Mouse (Mus musculus): ENCODE results near the gene Slc7a3. TPM values are rescaled to one million over a fixed set of nuclear protein-coding genes. Genes with fewer than 3 reads are reported as not detected.
"Not testable (repeated sequence)": the region's sequence is repeated elsewhere in the genome, so short reads cannot be mapped to it uniquely, and the experiment has no call there.

Slc7a3 gene
- polyA plus RNA-seq, 2 experiments = 2.6 to 6.1 TPM

DNA sequence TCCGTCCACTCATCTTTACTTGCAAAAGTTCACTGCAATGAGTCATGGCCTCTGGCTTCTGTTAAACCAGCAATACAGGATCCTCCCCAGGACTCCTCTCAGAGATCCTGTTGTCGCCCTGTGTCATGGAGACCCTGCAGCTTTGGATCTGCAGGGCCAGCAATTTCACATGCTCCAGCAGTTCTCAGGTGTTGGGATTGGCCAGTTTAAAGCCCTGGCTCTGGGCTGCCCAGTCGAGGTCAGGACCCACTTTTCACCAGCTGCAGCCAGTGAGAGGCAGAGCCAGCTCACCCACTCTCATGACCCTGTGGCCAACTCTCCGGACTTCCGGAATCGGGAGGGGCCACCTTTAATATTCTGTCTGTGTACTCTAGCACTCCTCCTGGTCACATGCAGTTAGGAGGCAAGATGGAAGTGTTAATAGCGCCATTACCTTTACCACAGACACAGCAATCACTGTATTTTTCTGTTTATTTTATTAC lies 40.7 kb upstream of the Slc7a3 start:
- no peak overlapping the region for H3K27ac ChIP-seq (replicated peaks; ENCODE audit: low read depth, low read length)
- H3K36me3 ChIP-seq (ENCODE audit: control insufficient read depth, insufficient read depth, low read length) = no peaks in the 10 kb centered on the region
- H3K9me3 ChIP-seq (ENCODE audit: control insufficient read depth, low read length) = no peaks in the 10 kb centered on the region
- no peaks in the 10 kb centered on the region for H3K4me1 ChIP-seq (ENCODE audit: control insufficient read depth, insufficient read depth, low read length)
- TF ChIP-seq POLR2A (IDR thresholded peaks at IDR 0.05; ENCODE audit: borderline replicate concordance, extremely low read depth, insufficient read depth, insufficient read length) = no peak
- WGBS = 66% methylated on average over 7 of the region's 7 CpGs
- no peak for DNase-seq (ENCODE audit: low spot score)
- H3K9ac ChIP-seq (ENCODE audit: low read depth, low read length, severe bottlenecking) = no peak overlapping the region
- H3K4me2 ChIP-seq (replicated peaks; ENCODE audit: low read depth, low read length, severe bottlenecking) = no peak overlapping the region
- no peak overlapping the region for H3K4me3 ChIP-seq (replicated peaks; ENCODE audit: low read length)
- no peaks in the 10 kb centered on the region for H3K27me3 ChIP-seq (ENCODE audit: control insufficient read depth, insufficient read depth, low read length)
- no peak for ATAC-seq (ENCODE audit: low FRiP score, low read depth)

DNA sequence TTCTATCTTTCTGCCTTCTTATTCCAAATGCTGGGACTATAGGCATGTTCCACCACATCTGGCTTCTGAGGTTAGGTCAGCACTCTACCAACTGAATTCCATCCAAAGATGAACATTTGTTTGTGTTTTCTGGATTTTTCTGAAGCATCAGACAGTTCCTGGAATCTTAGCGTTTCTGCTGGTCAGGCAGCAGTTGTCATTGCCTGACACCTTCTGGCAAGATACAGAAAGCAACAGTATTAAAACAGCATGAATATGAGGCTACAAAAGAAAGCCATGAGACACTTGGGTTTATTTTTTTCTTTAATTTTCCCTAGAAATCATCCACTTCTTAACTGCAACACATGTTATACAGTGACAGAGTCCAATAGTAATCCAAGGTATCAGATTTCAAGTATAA lies 34.7 kb upstream of the Slc7a3 start:
- 52% methylated on average over 1 of the region's 1 CpGs for WGBS
- H3K27me3 ChIP-seq (ENCODE audit: control insufficient read depth, insufficient read depth, low read length) = no peaks in the 10 kb centered on the region
- no peak for ATAC-seq (ENCODE audit: low FRiP score, low read depth)

DNA sequence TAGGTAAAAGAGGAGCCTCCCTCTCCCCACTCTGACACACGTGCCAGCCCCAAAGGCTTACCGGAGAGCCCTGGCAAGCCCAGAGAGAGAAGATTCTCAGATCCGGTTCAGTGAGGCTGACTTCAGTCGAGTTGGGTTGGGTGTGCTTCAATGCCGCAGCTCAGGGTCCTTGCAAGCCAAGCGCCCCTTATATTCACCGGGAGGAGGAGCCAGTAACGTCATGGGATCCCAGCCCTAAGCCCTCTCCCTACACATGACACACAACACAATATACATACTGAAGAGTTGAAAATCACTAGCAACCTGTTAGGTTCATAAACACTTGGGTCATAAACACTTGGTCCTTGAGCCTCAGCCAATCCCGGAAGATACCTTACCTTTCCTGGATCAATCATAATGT lies 609 bp downstream of the Slc7a3 start:
- not testable (repeated sequence) for H3K9ac ChIP-seq (ENCODE audit: low read depth, low read length, severe bottlenecking); H3K27ac ChIP-seq (replicated peaks; ENCODE audit: low read depth, low read length); H3K9me3 ChIP-seq (ENCODE audit: control insufficient read depth, low read length); H3K4me1 ChIP-seq (ENCODE audit: control insufficient read depth, insufficient read depth, low read length); DNase-seq (ENCODE audit: low spot score); H3K27me3 ChIP-seq (ENCODE audit: control insufficient read depth, insufficient read depth, low read length); ATAC-seq (ENCODE audit: low FRiP score, low read depth); H3K36me3 ChIP-seq (ENCODE audit: control insufficient read depth, insufficient read depth, low read length)
- WGBS = 16% methylated on average over 8 of the region's 9 CpGs
- peak overlapping the region; percentile 52 for H3K4me2 ChIP-seq (replicated peaks; ENCODE audit: low read depth, low read length, severe bottlenecking)
- peak overlapping the region; percentile 28 for H3K4me3 ChIP-seq (replicated peaks; ENCODE audit: low read length)

More for the DNA sequence above, 34.7 kb upstream of the Slc7a3 start:
- Histone ChIP-seq H3K27ac (replicated peaks; ENCODE audit: low read depth, low read length) (no peak overlapping the region), H3K9ac (ENCODE audit: low read depth, low read length, severe bottlenecking) (no peak overlapping the region), H3K4me2 (replicated peaks; ENCODE audit: low read depth, low read length, severe bottlenecking) (no peak overlapping the region), H3K36me3 (ENCODE audit: control insufficient read depth, insufficient read depth, low read length) (no peaks in the 10 kb centered on the region), H3K9me3 (ENCODE audit: control insufficient read depth, low read length) (no peaks in the 10 kb centered on the region), H3K4me1 (ENCODE audit: control insufficient read depth, insufficient read depth, low read length) (no peaks in the 10 kb centered on the region), H3K4me3 (replicated peaks; ENCODE audit: low read length) (no peak overlapping the region)
- TF ChIP-seq POLR2A (IDR thresholded peaks at IDR 0.05; ENCODE audit: borderline replicate concordance, extremely low read depth, insufficient read depth, insufficient read length) = no peak
- no peak for DNase-seq (ENCODE audit: low spot score)

DNA sequence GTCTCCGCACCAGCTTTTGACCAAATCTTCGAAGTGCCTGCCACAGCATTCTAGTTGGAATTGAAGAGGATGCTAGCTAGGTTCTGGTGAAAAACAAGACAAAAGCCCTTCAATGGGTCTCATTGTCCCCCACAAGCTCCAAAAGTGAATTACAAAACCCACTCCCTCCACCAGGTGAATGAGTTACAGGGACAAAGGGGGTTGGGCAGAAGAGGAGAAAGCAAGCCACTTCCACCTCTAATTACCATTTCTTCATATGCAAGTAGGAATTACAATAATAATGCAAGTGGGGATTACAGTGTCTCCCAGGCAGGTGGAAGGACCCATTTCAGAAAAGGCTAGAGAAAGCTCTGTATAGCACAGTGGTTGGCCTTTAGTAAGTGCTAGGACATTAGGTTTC lies 1.6 kb downstream of the Slc7a3 start:
- Histone ChIP-seq H3K27me3 (ENCODE audit: control insufficient read depth, insufficient read depth, low read length) (peaks cover 8% of the 10 kb centered on the region; the same call in 1 of the 2 replicates), H3K9ac (ENCODE audit: low read depth, low read length, severe bottlenecking) (no peak overlapping the region), H3K36me3 (ENCODE audit: control insufficient read depth, insufficient read depth, low read length) (no peaks in the 10 kb centered on the region), H3K9me3 (ENCODE audit: control insufficient read depth, low read length) (no peaks in the 10 kb centered on the region), H3K4me3 (replicated peaks; ENCODE audit: low read length) (peak overlapping the region; percentile 28; the same call in 1 of the 2 replicates), H3K27ac (replicated peaks; ENCODE audit: low read depth, low read length) (no peak overlapping the region), H3K4me2 (replicated peaks; ENCODE audit: low read depth, low read length, severe bottlenecking) (peak overlapping the region; percentile 52; the same call in 1 of the 2 replicates), H3K4me1 (ENCODE audit: control insufficient read depth, insufficient read depth, low read length) (no peaks in the 10 kb centered on the region)
- ATAC-seq (ENCODE audit: low FRiP score, low read depth) (no peak), DNase-seq (ENCODE audit: low spot score) (no peak)
- TF ChIP-seq POLR2A (IDR thresholded peaks at IDR 0.05; ENCODE audit: borderline replicate concordance, extremely low read depth, insufficient read depth, insufficient read length) = no peak
- 47% methylated on average over 2 of the region's 2 CpGs for WGBS

DNA sequence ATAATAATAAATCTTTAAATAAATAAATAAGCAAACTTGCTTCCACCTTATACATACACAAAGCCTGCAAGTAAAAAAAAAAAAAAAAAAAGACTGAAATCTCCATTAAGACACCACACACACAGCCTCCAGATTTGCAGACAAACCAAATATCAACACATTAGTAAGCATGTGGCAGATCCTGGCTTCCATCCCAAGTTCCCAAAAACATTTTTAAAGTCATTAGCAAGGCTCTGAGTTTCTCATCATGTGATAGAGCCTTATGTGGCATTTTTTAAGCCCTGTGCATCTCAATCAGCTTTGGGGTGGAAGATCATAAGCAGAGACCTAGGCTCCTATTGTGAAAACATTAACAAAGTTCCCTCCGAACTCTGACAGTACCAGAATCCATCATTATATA lies 20.6 kb downstream of the Slc7a3 start:
- H3K4me3 ChIP-seq (replicated peaks; ENCODE audit: low read length) = no peak overlapping the region
- ATAC-seq (ENCODE audit: low FRiP score, low read depth) (no peak), DNase-seq (ENCODE audit: low spot score) (no peak)
- no peak overlapping the region for H3K27ac ChIP-seq (replicated peaks; ENCODE audit: low read depth, low read length)
- H3K9me3 ChIP-seq (ENCODE audit: control insufficient read depth, low read length) = no peaks in the 10 kb centered on the region
- no peaks in the 10 kb centered on the region for H3K36me3 ChIP-seq (ENCODE audit: control insufficient read depth, insufficient read depth, low read length)
- 81% methylated on average over 1 of the region's 1 CpGs for WGBS
- H3K4me1 ChIP-seq (ENCODE audit: control insufficient read depth, insufficient read depth, low read length) = no peaks in the 10 kb centered on the region
- no peak overlapping the region for H3K4me2 ChIP-seq (replicated peaks; ENCODE audit: low read depth, low read length, severe bottlenecking)
- no peaks in the 10 kb centered on the region for H3K27me3 ChIP-seq (ENCODE audit: control insufficient read depth, insufficient read depth, low read length)
- TF ChIP-seq POLR2A (IDR thresholded peaks at IDR 0.05; ENCODE audit: borderline replicate concordance, extremely low read depth, insufficient read depth, insufficient read length) = no peak
- H3K9ac ChIP-seq (ENCODE audit: low read depth, low read length, severe bottlenecking) = no peak overlapping the region

DNA sequence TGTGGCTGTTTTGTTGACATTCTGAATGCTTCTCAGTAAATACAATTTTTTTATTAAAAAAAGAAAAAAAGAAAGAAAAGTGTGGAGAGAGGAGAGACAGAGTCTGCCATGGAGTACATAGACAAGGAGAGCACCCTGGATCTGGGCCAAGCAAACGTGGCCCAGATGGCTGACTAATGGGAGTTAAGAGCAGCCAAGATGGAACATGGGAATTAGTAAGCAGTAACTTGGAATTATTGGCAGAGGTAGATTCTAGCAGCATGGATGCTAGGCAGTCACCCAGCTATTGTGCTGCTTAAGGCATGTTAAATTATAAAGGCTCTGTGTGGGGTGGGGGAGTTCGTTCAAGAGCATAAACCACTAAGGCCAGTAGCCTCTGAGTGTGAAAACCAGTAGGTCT lies 22.3 kb downstream of the Slc7a3 start:
- Histone ChIP-seq H3K9ac (ENCODE audit: low read depth, low read length, severe bottlenecking) (no peak overlapping the region), H3K27ac (replicated peaks; ENCODE audit: low read depth, low read length) (no peak overlapping the region), H3K27me3 (ENCODE audit: control insufficient read depth, insufficient read depth, low read length) (no peaks in the 10 kb centered on the region), H3K4me3 (replicated peaks; ENCODE audit: low read length) (no peak overlapping the region), H3K9me3 (ENCODE audit: control insufficient read depth, low read length) (no peaks in the 10 kb centered on the region), H3K4me1 (ENCODE audit: control insufficient read depth, insufficient read depth, low read length) (no peaks in the 10 kb centered on the region), H3K4me2 (replicated peaks; ENCODE audit: low read depth, low read length, severe bottlenecking) (no peak overlapping the region), H3K36me3 (ENCODE audit: control insufficient read depth, insufficient read depth, low read length) (no peaks in the 10 kb centered on the region)
- DNase-seq (ENCODE audit: low spot score) = no peak
- TF ChIP-seq POLR2A (IDR thresholded peaks at IDR 0.05; ENCODE audit: borderline replicate concordance, extremely low read depth, insufficient read depth, insufficient read length) = no peak
- WGBS = 54% methylated on average over 2 of the region's 2 CpGs
- no peak for ATAC-seq (ENCODE audit: low FRiP score, low read depth)
